Mouse (Mus musculus): ENCODE data around the gene Lims1. TPM values are rescaled to one million over a fixed set of nuclear protein-coding genes. Genes with fewer than 3 reads are reported as not detected.
A peak's percentile ranks its signal among the peaks of the same experiment; 100 is the strongest.

Gene Lims1
- total and polyA plus RNA-seq, 3 experiments, result 25.6 to 155 (median 144) TPM

DNA sequence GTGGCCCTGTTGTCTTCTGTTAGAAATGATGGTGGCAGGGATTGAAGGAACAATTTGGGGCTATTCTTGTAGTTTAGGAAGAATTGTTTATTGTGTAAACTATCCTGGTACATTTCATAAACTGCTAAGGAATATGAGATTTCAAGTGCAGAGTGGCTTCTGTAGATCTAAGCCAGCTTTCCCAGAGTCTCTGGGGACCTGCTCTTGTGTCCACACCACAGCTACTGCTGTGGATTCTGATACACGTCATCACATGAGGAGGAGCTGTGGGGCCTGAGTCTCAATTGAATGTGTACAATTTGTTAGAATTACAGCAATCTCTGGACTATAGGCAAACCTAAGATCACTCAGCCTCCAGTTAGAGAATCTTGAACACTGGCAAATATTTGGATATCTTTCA is 15.3 kb downstream of the Lims1 start:
- intact Hi-C loops (cut with DNase I), result no loop called here
- no peak for TF ChIP-seq POLR2A (IDR thresholded peaks at IDR 0.05; ENCODE audit: insufficient read depth, low read depth, low read length)
- TF ChIP-seq CTCF (IDR thresholded peaks at IDR 0.05), result no peak
- no peak for TF ChIP-seq EP300 (IDR thresholded peaks at IDR 0.05; ENCODE audit: insufficient read depth, low read depth, low read length)

DNA sequence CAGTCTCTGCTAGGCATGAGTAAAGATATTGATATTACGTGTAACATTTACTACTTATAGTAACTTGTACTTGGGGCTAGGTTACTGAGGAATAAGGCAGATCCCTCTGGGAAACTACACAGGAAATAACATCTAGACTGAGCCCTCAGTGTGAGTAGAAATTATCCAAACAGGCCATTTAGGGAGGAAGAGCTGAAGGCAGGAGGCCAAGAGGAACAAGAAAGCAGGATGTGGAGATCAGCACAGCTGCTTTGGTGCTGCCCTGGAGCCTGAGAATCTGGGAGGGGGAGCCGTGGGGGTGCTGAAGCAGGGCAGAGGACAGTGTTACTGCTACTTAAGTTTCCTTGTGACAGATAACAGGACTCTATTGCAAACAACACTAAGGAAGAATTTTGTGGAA is 18.4 kb downstream of the Lims1 start:
- H3K27me3 ChIP-seq (ENCODE audit: control insufficient read depth, insufficient read depth, low read length), result no peaks in the 10 kb centered on the region
- WGBS, result 19% methylated on average over 2 of the region's 2 CpGs
- no peak overlapping the region for H3K9ac ChIP-seq (ENCODE audit: low read depth, low read length)
- peak overlapping the region; percentile 80 for H3K27ac ChIP-seq
- peaks cover 9% of the 10 kb centered on the region for H3K79me2 ChIP-seq (replicated peaks; ENCODE audit: control insufficient read depth, insufficient read depth, low read length)
- peaks cover 31% of the 10 kb centered on the region for H3K36me3 ChIP-seq (ENCODE audit: control insufficient read depth, insufficient read depth, low read length)
- H3K4me3 ChIP-seq, result no peak overlapping the region
- TF ChIP-seq CTCF (IDR thresholded peaks at IDR 0.05) (no peak), EP300 (IDR thresholded peaks at IDR 0.05; ENCODE audit: insufficient read depth, low read depth, low read length) (0 out of 2 replicates have a peak, but pooled peaks have one; percentile 58), POLR2A (IDR thresholded peaks at IDR 0.05; ENCODE audit: insufficient read depth, low read depth, low read length) (no peak)
- peak; percentile 49 to 76 for DNase-seq
- peaks cover 14% of the 10 kb centered on the region for H3K4me1 ChIP-seq (ENCODE audit: control insufficient read depth, insufficient read depth, low read length)
- intact Hi-C loops (cut with DNase I), result loop anchor here (2.0 kb wide), 1 partner anchor 17 kb away; no protein-coding TSS in a partner anchor

More for the DNA sequence above, 15.3 kb downstream of the Lims1 start:
- WGBS, result 40% methylated on average over 1 of the region's 1 CpGs
- H3K27ac ChIP-seq, result peak overlapping the region; percentile 45; the same call in 1 of the 2 replicates
- no peak overlapping the region for H3K9ac ChIP-seq (ENCODE audit: low read depth, low read length)
- H3K79me2 ChIP-seq (replicated peaks; ENCODE audit: control insufficient read depth, insufficient read depth, low read length), result peaks cover 9% of the 10 kb centered on the region
- peaks cover 21% of the 10 kb centered on the region for H3K36me3 ChIP-seq (ENCODE audit: control insufficient read depth, insufficient read depth, low read length)
- no peak for DNase-seq
- peaks cover 16% of the 10 kb centered on the region for H3K4me1 ChIP-seq (ENCODE audit: control insufficient read depth, insufficient read depth, low read length)
- no peak overlapping the region for H3K4me3 ChIP-seq
- H3K27me3 ChIP-seq (ENCODE audit: control insufficient read depth, insufficient read depth, low read length), result no peaks in the 10 kb centered on the region

GRCm38 (mm10) chr10:58342199-58342598 is 18.9 kb downstream of the Lims1 start:
- H3K9ac ChIP-seq (ENCODE audit: low read depth, low read length), result no peak overlapping the region
- peaks cover 14% of the 10 kb centered on the region for H3K4me1 ChIP-seq (ENCODE audit: control insufficient read depth, insufficient read depth, low read length)
- H3K36me3 ChIP-seq (ENCODE audit: control insufficient read depth, insufficient read depth, low read length), result peaks cover 34% of the 10 kb centered on the region
- peak overlapping the region; percentile 80 for H3K27ac ChIP-seq
- TF ChIP-seq CTCF (IDR thresholded peaks at IDR 0.05) (no peak), EP300 (IDR thresholded peaks at IDR 0.05; ENCODE audit: insufficient read depth, low read depth, low read length) (no peak), POLR2A (IDR thresholded peaks at IDR 0.05; ENCODE audit: insufficient read depth, low read depth, low read length) (no peak)
- DNase-seq, result no peak
- no peaks in the 10 kb centered on the region for H3K27me3 ChIP-seq (ENCODE audit: control insufficient read depth, insufficient read depth, low read length)
- no peak overlapping the region for H3K4me3 ChIP-seq
- intact Hi-C loops (cut with DNase I), result no loop called here
- H3K79me2 ChIP-seq (replicated peaks; ENCODE audit: control insufficient read depth, insufficient read depth, low read length), result peaks cover 7% of the 10 kb centered on the region; the same call in 1 of the 2 replicates
- 31% methylated on average over 2 of the region's 2 CpGs for WGBS

- no peak for DNase-seq
- H3K9ac ChIP-seq (ENCODE audit: low read depth, low read length), result no peak overlapping the region
- TF ChIP-seq CTCF (IDR thresholded peaks at IDR 0.05) (no peak), EP300 (IDR thresholded peaks at IDR 0.05; ENCODE audit: insufficient read depth, low read depth, low read length) (no peak), POLR2A (IDR thresholded peaks at IDR 0.05; ENCODE audit: insufficient read depth, low read depth, low read length) (no peak)
- H3K27me3 ChIP-seq (ENCODE audit: control insufficient read depth, insufficient read depth, low read length), result no peaks in the 10 kb centered on the region
- H3K4me3 ChIP-seq, result no peak overlapping the region
- WGBS, result 45% methylated on average over 3 of the region's 3 CpGs
- H3K36me3 ChIP-seq (ENCODE audit: control insufficient read depth, insufficient read depth, low read length), result peaks cover 30% of the 10 kb centered on the region
- H3K4me1 ChIP-seq (ENCODE audit: control insufficient read depth, insufficient read depth, low read length), result peaks cover 12% of the 10 kb centered on the region
- intact Hi-C loops (cut with DNase I), result no loop called here
- peaks cover 6% of the 10 kb centered on the region; the same call in 1 of the 2 replicates for H3K79me2 ChIP-seq (replicated peaks; ENCODE audit: control insufficient read depth, insufficient read depth, low read length)
- peak overlapping the region; percentile 80 for H3K27ac ChIP-seq
Observed at GRCm38 (mm10) chr10:58343552-58343951, 20.3 kb downstream of the Lims1 start.

DNA sequence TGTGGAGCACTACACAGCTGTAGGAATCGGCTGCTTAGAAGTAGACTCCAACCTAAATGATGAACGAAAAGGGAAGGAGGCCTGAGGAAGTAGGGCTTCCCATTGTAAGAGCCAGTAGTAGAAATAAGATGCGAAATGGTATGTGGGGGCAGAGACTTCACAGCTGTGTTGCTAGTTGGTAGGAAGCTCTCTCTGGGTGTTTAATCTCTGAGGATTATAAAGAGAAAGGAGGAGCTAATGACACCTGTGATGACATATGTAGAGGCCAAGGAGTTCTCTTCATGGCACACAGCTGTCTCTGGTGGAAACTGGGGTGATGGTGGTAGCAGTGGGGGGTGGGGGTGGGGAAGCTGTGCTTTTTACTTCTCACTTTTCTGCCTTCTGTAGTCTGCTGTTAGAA is 27.3 kb downstream of the Lims1 start:
- H3K9ac ChIP-seq (ENCODE audit: low read depth, low read length), result no peak overlapping the region
- 0 out of 2 replicates have a peak, but pooled peaks cover 3% of the 10 kb centered on the region for H3K79me2 ChIP-seq (replicated peaks; ENCODE audit: control insufficient read depth, insufficient read depth, low read length)
- intact Hi-C loops (cut with DNase I), result loop anchor here (10.0 kb wide), 2 partner anchors 204 to 274 kb away; no protein-coding TSS in a partner anchor
- H3K4me1 ChIP-seq (ENCODE audit: control insufficient read depth, insufficient read depth, low read length), result peaks cover 8% of the 10 kb centered on the region
- 52% methylated on average over 3 of the region's 3 CpGs for WGBS
- H3K4me3 ChIP-seq, result no peak overlapping the region
- H3K27me3 ChIP-seq (ENCODE audit: control insufficient read depth, insufficient read depth, low read length), result no peaks in the 10 kb centered on the region
- DNase-seq, result no peak
- H3K36me3 ChIP-seq (ENCODE audit: control insufficient read depth, insufficient read depth, low read length), result peaks cover 31% of the 10 kb centered on the region
- H3K27ac ChIP-seq, result no peak overlapping the region; the same call in 1 of the 2 replicates
- TF ChIP-seq POLR2A (IDR thresholded peaks at IDR 0.05; ENCODE audit: insufficient read depth, low read depth, low read length), result no peak
- TF ChIP-seq CTCF (IDR thresholded peaks at IDR 0.05), result no peak
- no peak for TF ChIP-seq EP300 (IDR thresholded peaks at IDR 0.05; ENCODE audit: insufficient read depth, low read depth, low read length)

DNA sequence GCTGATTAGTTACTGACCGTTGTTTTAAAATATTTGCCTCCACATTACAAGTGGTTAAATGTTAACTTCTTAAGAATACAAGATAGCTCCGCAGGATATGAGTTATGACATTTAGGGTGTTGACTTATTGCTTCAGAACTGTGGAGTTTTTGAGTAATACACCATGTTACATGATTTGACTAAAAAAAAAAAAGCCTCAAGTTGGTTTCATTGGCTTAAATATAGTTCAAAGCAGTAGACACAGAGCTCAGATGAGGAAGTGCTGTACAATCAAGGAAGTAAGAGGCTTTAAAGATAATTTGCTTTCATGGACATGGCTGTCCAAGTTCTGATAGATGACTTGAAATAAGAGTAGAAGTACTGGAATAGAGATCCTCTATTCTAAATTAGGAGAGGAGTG is 28.4 kb downstream of the Lims1 start:
- Histone ChIP-seq H3K27me3 (ENCODE audit: control insufficient read depth, insufficient read depth, low read length) (no peaks in the 10 kb centered on the region), H3K4me3 (no peak overlapping the region), H3K4me1 (ENCODE audit: control insufficient read depth, insufficient read depth, low read length) (peaks cover 10% of the 10 kb centered on the region), H3K27ac (no peak overlapping the region; the same call in 1 of the 2 replicates), H3K79me2 (replicated peaks; ENCODE audit: control insufficient read depth, insufficient read depth, low read length) (peaks cover 3% of the 10 kb centered on the region; the same call in 1 of the 2 replicates), H3K36me3 (ENCODE audit: control insufficient read depth, insufficient read depth, low read length) (peaks cover 24% of the 10 kb centered on the region), H3K9ac (ENCODE audit: low read depth, low read length) (no peak overlapping the region)
- no peak for DNase-seq
- TF ChIP-seq EP300 (IDR thresholded peaks at IDR 0.05; ENCODE audit: insufficient read depth, low read depth, low read length), result no peak
- TF ChIP-seq CTCF (IDR thresholded peaks at IDR 0.05), result no peak
- no peak for TF ChIP-seq POLR2A (IDR thresholded peaks at IDR 0.05; ENCODE audit: insufficient read depth, low read depth, low read length)
- 51% methylated on average over 2 of the region's 2 CpGs for WGBS
- intact Hi-C loops (cut with DNase I), result loop anchor here (10.0 kb wide), 2 partner anchors 203 to 273 kb away; no protein-coding TSS in a partner anchor
